Mouse (Mus musculus): ENCODE measurements around the gene Akt1. TPM values are rescaled to one million over a fixed set of nuclear protein-coding genes. Genes with fewer than 3 reads are reported as not detected.

The Akt1 gene
- polyA plus RNA-seq, 1 experiment from 2014 or later, result 76.6 TPM

DNA sequence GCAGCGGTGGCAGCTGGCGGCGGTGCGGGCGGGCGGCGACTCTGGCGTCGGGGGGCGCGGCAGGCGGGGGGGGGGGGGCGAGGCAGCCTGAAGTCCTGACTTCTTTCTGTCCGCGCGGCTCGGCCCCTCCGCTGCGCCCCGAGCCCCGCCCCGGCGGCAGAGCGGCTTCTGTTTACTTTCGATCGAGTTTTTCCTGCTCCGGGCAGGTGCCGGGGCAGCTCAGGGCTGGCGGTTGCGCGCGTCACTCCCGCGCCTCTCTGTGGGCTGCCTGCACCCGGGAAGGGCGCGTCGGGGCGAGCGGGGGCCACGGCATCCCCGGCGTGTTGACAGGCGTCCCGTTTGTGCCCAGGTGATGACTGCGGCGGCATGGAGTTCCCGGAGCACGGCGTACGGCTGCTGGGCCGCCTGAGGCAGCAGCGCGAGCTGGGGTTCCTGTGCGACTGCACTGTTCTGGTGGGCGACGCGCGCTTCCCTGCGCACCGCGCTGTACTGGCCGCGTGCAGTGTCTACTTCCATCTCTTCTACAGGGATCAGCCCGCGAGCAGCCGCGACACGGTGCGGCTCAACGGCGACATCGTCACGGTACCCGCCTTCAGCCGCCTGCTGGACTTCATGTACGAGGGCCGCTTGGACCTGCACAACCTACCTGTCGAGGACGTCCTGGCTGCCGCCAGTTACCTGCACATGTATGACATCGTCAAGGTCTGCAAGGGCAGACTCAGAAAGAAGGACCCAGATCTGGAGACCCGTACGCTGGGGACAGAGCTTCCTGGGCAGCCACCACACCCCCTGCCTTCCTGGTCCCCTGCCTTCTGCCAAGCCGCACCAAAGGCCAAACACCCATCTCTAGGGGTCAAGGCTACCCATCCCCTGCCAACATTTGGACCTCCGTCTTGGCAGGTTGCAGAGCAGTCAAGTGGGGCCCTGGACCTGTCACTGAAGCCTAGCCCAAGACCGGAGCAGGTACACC is 4.6 kb upstream of the Akt1 start:
- H3K36me3 ChIP-seq, result no peaks in the 10 kb centered on the region
- H3K27me3 ChIP-seq (replicated peaks), result peaks cover 83% of the 10 kb centered on the region
- H3K4me1 ChIP-seq, result peaks cover 36% of the 10 kb centered on the region
- no peak for ATAC-seq
- no peaks in the 10 kb centered on the region for H3K9me3 ChIP-seq (replicated peaks)
- H3K4me3 ChIP-seq, result peak overlapping the region; percentile 70
- H3K9ac ChIP-seq, result peak overlapping the region; percentile 67
- H3K4me2 ChIP-seq, result peak overlapping the region; percentile 93
- 5% methylated on average over 72 of the region's 87 CpGs for WGBS (ENCODE audit: insufficient replicate concordance)
- H3K27ac ChIP-seq, result no peak overlapping the region

GRCm38 (mm10) chr12:112678555-112679026 is 3.9 kb upstream of the Akt1 start, which contains the start of gene Zbtb42:
TSS of gene Zbtb42 (plus strand) at chr12:112678828.
- no peaks in the 10 kb centered on the region for H3K9me3 ChIP-seq (replicated peaks)
- WGBS (ENCODE audit: insufficient replicate concordance), result under 1% methylated on average over 51 of the region's 60 CpGs
- peaks cover 78% of the 10 kb centered on the region for H3K27me3 ChIP-seq (replicated peaks)
- H3K4me3 ChIP-seq, result peak within 1 kb of the TSS; percentile 70
- ATAC-seq, result no peak
- peak within 1 kb of the TSS; percentile 67 for H3K9ac ChIP-seq
- no peak within 1 kb of the TSS for H3K27ac ChIP-seq
- peaks cover 38% of the 10 kb centered on the region for H3K4me1 ChIP-seq
- H3K4me2 ChIP-seq, result peak within 1 kb of the TSS; percentile 93
- no peaks in the 10 kb centered on the region for H3K36me3 ChIP-seq

GRCm38 (mm10) chr12:112677943-112678554 is 3.4 kb upstream of the Akt1 start:
- Histone ChIP-seq H3K4me3 (peak overlapping the region; percentile 70), H3K27me3 (replicated peaks) (peaks cover 72% of the 10 kb centered on the region), H3K36me3 (no peaks in the 10 kb centered on the region), H3K9me3 (replicated peaks) (no peaks in the 10 kb centered on the region), H3K4me2 (peak overlapping the region; percentile 93), H3K9ac (peak overlapping the region; percentile 67; the same call in 1 of the 2 replicates), H3K4me1 (peaks cover 43% of the 10 kb centered on the region), H3K27ac (no peak overlapping the region)
- ATAC-seq, result no peak
- 21% methylated on average over 19 of the region's 19 CpGs for WGBS (ENCODE audit: insufficient replicate concordance)

DNA sequence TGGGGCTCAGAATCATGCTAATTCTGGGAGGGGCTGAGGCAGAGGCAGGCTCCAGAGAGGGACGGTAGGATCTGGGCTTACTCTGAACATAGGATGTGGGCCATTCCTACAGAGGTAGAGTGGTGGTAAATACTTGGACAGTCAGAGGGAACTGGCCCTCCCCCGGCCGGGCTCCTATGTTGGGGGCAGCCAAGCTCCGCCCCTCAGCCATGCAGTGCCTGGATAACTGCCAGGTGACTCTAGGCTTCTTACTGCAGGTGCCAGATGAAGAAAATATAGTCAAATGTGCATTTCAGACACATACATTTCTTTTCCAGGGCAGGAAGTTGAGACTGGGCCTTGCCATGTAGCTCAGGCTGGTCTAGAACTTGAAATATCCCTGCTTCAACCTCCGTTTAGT is 2.4 kb upstream of the Akt1 start:
- H3K4me2 ChIP-seq, result no peak overlapping the region
- H3K27me3 ChIP-seq (replicated peaks), result peaks cover 62% of the 10 kb centered on the region
- no peaks in the 10 kb centered on the region for H3K9me3 ChIP-seq (replicated peaks)
- WGBS (ENCODE audit: insufficient replicate concordance), result 58% methylated on average over 5 of the region's 5 CpGs
- no peak overlapping the region for H3K4me3 ChIP-seq
- H3K36me3 ChIP-seq, result no peaks in the 10 kb centered on the region
- no peak overlapping the region for H3K27ac ChIP-seq
- no peak for ATAC-seq
- peaks cover 53% of the 10 kb centered on the region for H3K4me1 ChIP-seq
- no peak overlapping the region for H3K9ac ChIP-seq

DNA sequence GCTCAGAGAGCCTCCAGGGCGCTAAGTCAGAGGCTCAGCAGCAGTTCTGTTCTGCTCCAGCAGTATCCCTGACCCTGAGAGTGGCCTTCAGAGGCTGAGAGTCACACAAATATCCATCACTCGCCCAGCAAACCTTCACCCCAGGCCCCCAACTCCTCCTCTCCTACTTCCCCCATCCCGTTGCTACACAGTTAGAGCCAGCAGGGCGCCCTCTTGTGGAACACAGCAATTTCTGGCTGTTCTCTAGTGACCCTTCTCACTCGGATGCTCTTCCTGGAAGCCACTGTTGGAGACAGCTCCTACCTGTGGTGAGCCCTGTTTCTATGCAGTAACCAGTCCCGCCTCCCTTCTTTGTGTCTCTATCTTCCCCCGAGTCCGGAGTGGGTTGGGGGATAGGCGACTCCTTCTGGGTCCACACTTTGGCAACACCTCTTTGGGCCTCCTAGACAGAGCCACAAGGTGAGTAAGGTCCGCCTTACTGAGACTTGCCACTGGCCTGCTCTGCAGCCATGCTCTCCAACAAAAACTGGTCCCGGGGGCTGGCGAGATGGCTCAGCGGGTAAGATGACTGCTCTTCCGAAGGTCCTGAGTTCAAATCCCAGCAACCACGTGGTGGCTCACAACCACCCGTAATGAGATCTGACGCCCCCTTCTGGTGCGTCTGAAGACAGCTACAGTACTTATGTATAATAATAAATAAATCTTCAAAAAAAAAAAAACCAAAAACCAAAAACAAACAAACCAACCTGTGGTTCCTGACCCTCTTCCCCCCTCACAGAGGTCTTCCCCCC is 756 bp upstream of the Akt1 start:
- Histone ChIP-seq H3K4me3 (peak overlapping the region; percentile 90), H3K27me3 (replicated peaks) (peaks cover 46% of the 10 kb centered on the region), H3K36me3 (peaks cover 14% of the 10 kb centered on the region), H3K9me3 (replicated peaks) (no peaks in the 10 kb centered on the region), H3K27ac (peak overlapping the region; percentile 87), H3K9ac (peak overlapping the region; percentile 94), H3K4me2 (peak overlapping the region; percentile 98), H3K4me1 (peaks cover 69% of the 10 kb centered on the region)
- WGBS (ENCODE audit: insufficient replicate concordance), result 12% methylated on average over 18 of the region's 18 CpGs
- peak; percentile 49 for ATAC-seq

GRCm38 (mm10) chr12:112673576-112674091 is 1.1 kb downstream of the Akt1 start:
- Histone ChIP-seq H3K36me3 (peaks cover 32% of the 10 kb centered on the region), H3K9ac (peak overlapping the region; percentile 94), H3K27ac (peak overlapping the region; percentile 87), H3K4me3 (peak overlapping the region; percentile 90), H3K27me3 (replicated peaks) (peaks cover 28% of the 10 kb centered on the region), H3K4me2 (peak overlapping the region; percentile 98), H3K9me3 (replicated peaks) (no peaks in the 10 kb centered on the region), H3K4me1 (peaks cover 65% of the 10 kb centered on the region)
- ATAC-seq, result peak; percentile 11; the same call in 1 of the 2 replicates
- WGBS (ENCODE audit: insufficient replicate concordance), result under 1% methylated on average over 55 of the region's 68 CpGs

DNA sequence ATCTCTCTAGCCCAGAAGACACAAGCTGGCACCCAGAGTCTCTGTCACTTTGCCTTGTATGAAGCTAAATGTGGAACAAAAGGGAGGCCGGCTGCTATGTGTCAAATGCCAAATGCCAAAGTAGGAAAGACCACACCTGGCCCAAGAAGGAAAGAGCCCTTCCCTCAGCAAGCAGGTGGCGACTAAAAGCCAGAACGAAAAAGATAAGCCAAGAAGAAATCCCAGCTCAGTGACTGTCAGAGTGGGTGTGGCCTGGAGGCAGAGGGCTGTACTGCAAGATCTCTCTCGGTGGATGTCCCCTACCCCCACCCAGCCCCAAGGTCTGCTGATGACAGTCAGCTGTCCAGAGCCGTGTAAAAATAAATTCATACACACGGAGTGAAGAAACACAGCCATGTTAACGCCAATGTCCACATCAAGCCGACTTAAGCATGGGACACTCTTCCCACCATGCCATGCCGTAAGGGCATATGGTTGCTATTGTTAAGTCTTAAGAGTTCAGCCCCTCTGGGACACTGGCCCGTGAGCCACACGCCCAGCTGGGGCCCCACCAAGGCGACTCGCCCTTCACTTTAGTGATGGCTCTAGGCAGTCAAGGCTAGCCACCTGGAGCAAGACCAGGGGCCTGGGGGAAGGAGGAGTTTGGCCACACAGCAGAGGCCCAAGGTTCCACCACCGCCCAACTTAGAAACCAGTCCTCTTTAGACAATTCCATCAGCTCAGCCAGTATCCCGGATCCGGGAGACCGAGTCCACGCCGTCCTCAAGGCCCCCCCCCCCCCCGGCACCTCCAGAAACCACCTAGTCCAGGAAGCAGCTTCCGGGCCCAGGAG is 1.7 kb downstream of the Akt1 start:
- ATAC-seq, result peak; percentile 20; the same call in 1 of the 2 replicates

GRCm38 (mm10) chr12:112671891-112672290 is 2.8 kb downstream of the Akt1 start:
- WGBS (ENCODE audit: insufficient replicate concordance), result 76% methylated on average over 7 of the region's 7 CpGs
- no peak overlapping the region for H3K9ac ChIP-seq
- peak overlapping the region; percentile 98 for H3K4me2 ChIP-seq
- H3K4me3 ChIP-seq, result no peak overlapping the region
- no peak overlapping the region for H3K27ac ChIP-seq
- H3K9me3 ChIP-seq (replicated peaks), result no peaks in the 10 kb centered on the region
- peaks cover 66% of the 10 kb centered on the region for H3K4me1 ChIP-seq
- peaks cover 11% of the 10 kb centered on the region for H3K27me3 ChIP-seq (replicated peaks)
- ATAC-seq, result no peak
- peaks cover 50% of the 10 kb centered on the region for H3K36me3 ChIP-seq

More for the DNA sequence above, 1.7 kb downstream of the Akt1 start:
- Histone ChIP-seq H3K4me1 (peaks cover 63% of the 10 kb centered on the region), H3K4me2 (peak overlapping the region; percentile 98), H3K36me3 (peaks cover 39% of the 10 kb centered on the region), H3K27me3 (replicated peaks) (peaks cover 21% of the 10 kb centered on the region), H3K9me3 (replicated peaks) (no peaks in the 10 kb centered on the region), H3K27ac (peak overlapping the region; percentile 87), H3K9ac (peak overlapping the region; percentile 94), H3K4me3 (peak overlapping the region; percentile 90)
- 6% methylated on average over 21 of the region's 21 CpGs for WGBS (ENCODE audit: insufficient replicate concordance)

DNA sequence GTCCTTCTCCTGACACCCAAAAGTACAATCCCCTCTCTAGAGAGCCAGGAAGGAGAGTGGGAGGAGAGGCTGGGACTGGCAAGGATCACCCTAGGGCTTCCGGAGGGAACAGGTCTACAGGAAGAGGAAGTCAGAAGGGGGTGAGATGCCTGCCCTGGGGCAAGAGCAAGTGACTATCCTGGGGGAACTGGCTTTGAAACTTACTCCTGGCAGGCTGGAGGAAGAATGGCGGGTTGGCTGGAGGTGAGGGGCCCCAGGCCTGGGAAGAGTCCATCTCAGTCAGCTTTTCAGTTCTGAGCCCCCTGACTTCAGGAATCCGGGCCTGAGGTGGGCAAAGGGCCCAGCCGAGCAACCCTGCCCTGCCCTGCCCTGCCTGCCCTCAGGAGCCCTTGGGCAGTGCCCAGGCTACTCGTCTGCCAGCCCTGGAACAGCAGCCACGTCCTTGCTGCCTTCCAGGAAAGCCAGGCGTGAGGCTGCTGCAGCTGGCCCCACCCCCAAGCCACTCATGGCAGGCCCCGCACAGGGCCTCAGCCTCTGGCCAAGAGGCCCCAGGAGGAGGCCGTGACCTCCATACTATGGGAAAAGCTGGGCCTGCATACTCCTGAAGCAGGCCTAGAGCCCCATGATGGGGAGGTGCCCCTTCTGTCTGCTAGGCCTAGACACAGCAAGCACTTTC is 3.8 kb downstream of the Akt1 start:
- ATAC-seq, result no peak
- H3K27ac ChIP-seq, result no peak overlapping the region
- peak overlapping the region; percentile 98; the same call in 1 of the 2 replicates for H3K4me2 ChIP-seq
- no peak overlapping the region; the same call in 1 of the 2 replicates for H3K4me3 ChIP-seq
- no peaks in the 10 kb centered on the region for H3K9me3 ChIP-seq (replicated peaks)
- peaks cover 76% of the 10 kb centered on the region for H3K4me1 ChIP-seq
- H3K36me3 ChIP-seq, result peaks cover 60% of the 10 kb centered on the region
- WGBS (ENCODE audit: insufficient replicate concordance), result 52% methylated on average over 9 of the region's 9 CpGs
- peaks cover under 1% of the 10 kb centered on the region; the same call in 1 of the 2 replicates for H3K27me3 ChIP-seq (replicated peaks)
- peak overlapping the region; percentile 17 for H3K9ac ChIP-seq

DNA sequence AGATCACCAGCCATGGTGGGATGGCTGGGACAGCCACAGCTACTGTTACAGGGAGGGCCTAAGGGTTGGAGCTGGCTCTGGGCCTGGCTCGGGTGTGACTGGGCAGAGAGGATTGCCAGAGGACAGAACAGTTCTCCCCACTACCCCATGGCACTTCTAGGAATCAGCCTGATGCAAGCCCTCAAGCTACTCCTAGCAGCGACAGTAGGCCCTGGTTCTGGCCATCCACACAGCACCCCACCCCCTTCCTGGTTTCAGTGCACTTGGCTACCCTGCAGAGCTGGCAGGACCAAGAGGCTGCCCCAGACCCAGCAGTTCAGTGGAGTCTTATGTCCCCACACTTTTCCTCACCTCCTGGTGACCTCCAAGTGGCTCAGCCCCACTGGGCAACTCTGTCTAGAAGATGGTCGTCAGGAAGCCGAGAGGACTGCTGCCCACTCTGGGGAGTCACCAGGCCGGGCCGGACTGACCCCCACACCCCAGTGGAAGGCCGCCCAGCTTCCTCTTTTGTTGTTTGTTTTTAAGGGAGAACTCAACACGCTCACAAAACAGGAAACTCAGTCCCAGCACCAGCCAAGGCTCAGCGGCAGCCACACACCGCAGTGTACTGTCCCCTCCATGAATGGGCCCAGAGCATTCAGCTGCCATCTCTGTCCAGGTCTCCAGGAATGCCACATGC is 6.9 kb downstream of the Akt1 start:
- peak overlapping the region; percentile 20; the same call in 1 of the 2 replicates for H3K27ac ChIP-seq
- no peak overlapping the region for H3K4me2 ChIP-seq
- 65% methylated on average over 10 of the region's 10 CpGs for WGBS (ENCODE audit: insufficient replicate concordance)
- no peaks in the 10 kb centered on the region for H3K27me3 ChIP-seq (replicated peaks)
- no peak for ATAC-seq
- peaks cover 64% of the 10 kb centered on the region for H3K4me1 ChIP-seq
- peaks cover 91% of the 10 kb centered on the region for H3K36me3 ChIP-seq
- no peaks in the 10 kb centered on the region for H3K9me3 ChIP-seq (replicated peaks)
- H3K9ac ChIP-seq, result no peak overlapping the region
- no peak overlapping the region for H3K4me3 ChIP-seq
